Mouse (Mus musculus): ENCODE measurements around the gene Ly6g5c.

DNA sequence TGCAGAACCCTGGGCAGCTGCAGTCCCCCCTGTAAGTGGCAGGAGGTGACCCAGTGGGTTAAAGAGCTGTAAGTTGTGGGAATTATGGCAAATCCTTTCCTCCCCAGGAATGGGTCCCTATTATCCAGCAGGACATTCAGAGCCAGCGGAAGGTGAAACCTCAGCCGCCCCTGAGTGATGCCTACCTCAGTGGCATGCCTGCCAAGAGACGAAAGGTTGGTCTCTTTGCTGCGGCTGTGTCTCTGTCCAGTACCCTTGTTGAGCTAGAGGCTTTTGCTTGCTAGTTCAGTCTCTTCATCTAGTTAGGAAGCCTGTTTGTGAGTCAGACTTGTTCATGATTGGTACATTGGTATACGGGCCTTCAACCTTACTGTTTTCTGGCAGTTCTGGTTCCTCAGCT is 38.1 kb downstream of the Ly6g5c start:
- TF ChIP-seq POLR2A (IDR thresholded peaks at IDR 0.05; ENCODE audit: insufficient read depth, low read depth, low read length), result no peak
- no peak for TF ChIP-seq CTCF (IDR thresholded peaks at IDR 0.05)
- TF ChIP-seq EP300 (IDR thresholded peaks at IDR 0.05; ENCODE audit: insufficient read depth, low read depth, low read length), result no peak

All from heart, adult 2 months (tissue).